Mouse (Mus musculus) intestine, embryonic 16.5 days (tissue): ENCODE results near the gene Slpi. TPM values are rescaled to one million over a fixed set of nuclear protein-coding genes. Genes with fewer than 3 reads are reported as not detected.
"Not testable (repeated sequence)": the region's sequence is repeated elsewhere in the genome, so short reads cannot be mapped to it uniquely, and the experiment has no call there.

Experiments
- ATAC-seq: fragments of 200-750 bp; cut with Nextera tagmentation; 2 replicates; pipeline ENCODE4 v1.8.0; 2017; ENCODE audit warnings: moderate TSS enrichment, moderate library complexity
- H3K27ac ChIP-seq: fragments of 300-500 bp; sonication (generic); 2 replicates; pipeline ENCODE4 v1.5.1; 2014; ENCODE audit warnings: mild to moderate bottlenecking, low read length
- H3K27me3 ChIP-seq: fragments of 300-500 bp; sonication (generic); replicated peaks from 2 replicates; pipeline ENCODE4 v1.6.1; 2014; ENCODE audit warnings: low read length, control low read depth, mixed read lengths; ENCODE audit not compliant: control insufficient read depth, insufficient read depth
- H3K36me3 ChIP-seq: fragments of 300-500 bp; sonication (generic); 2 replicates; pipeline ENCODE4 v1.6.1; 2014; ENCODE audit warnings: low read length, control low read depth; ENCODE audit not compliant: control insufficient read depth, insufficient read depth
- H3K4me1 ChIP-seq: fragments of 300-500 bp; sonication (generic); 2 replicates; pipeline ENCODE4 v1.6.1; 2014; ENCODE audit warnings: low read length, control low read depth, mixed read lengths; ENCODE audit not compliant: control insufficient read depth, insufficient read depth
- H3K4me2 ChIP-seq: fragments of 300-500 bp; sonication (generic); 2 replicates; pipeline ENCODE4 v1.6.1; 2014; ENCODE audit warnings: low read depth, low read length, control low read depth
- H3K4me3 ChIP-seq: fragments of 300-500 bp; sonication (generic); 2 replicates; pipeline ENCODE4 v1.5.1; 2014; ENCODE audit warnings: mild to moderate bottlenecking, low read length
- H3K9ac ChIP-seq: fragments of 300-500 bp; sonication (generic); 2 replicates; pipeline ENCODE4 v1.6.1; 2014; ENCODE audit warnings: low read depth, low read length
- H3K9me3 ChIP-seq: fragments of 300-500 bp; sonication (generic); 2 replicates; pipeline ENCODE4 v1.6.1; 2016; ENCODE audit warnings: low read length, control low read depth; ENCODE audit not compliant: control insufficient read depth
- WGBS: fragments of 180-500 bp; shearing (Covaris S2); extraction: QIAGEN DNeasy Blood & Tissue Kit; methylation state at CpG from one replicate; pipeline ENCODE4 v1.1.7; 2014; 5-methylcytosine and 5-hydroxymethylcytosine counted together
- polyA plus RNA-seq: library from polyadenylated mRNA; unstranded; fragments of >200 nt; fragmentation: Nextera tagmentation; extraction: Ambion mirVana; gene quantifications from 2 replicates; pipeline ENCODE4 v1.2.1, GENCODE M21; 2015

Gene Slpi
- polyA plus RNA-seq, 1 experiment from 2014 or later = 2.3 TPM

GRCm38 (mm10) chr2:164353356-164353755 lies 35.5 kb downstream of the Slpi start:
- no peak overlapping the region for H3K4me2 ChIP-seq
- WGBS = 85% methylated on average over 11 of the region's 11 CpGs
- no peaks in the 10 kb centered on the region for H3K27me3 ChIP-seq
- no peak overlapping the region for H3K4me3 ChIP-seq
- no peaks in the 10 kb centered on the region for H3K9me3 ChIP-seq
- ATAC-seq = no peak
- no peak overlapping the region for H3K27ac ChIP-seq
- no peaks in the 10 kb centered on the region for H3K4me1 ChIP-seq
- no peak overlapping the region for H3K9ac ChIP-seq
- no peaks in the 10 kb centered on the region for H3K36me3 ChIP-seq

- Histone ChIP-seq H3K9ac (no peak overlapping the region), H3K4me1 (no peaks in the 10 kb centered on the region), H3K9me3 (no peaks in the 10 kb centered on the region), H3K27ac (no peak overlapping the region), H3K4me3 (no peak overlapping the region), H3K4me2 (no peak overlapping the region), H3K36me3 (no peaks in the 10 kb centered on the region), H3K27me3 (no peaks in the 10 kb centered on the region)
- no peak for ATAC-seq
- 86% methylated on average over 3 of the region's 3 CpGs for WGBS
Observed at GRCm38 (mm10) chr2:164352697-164353096, 36.2 kb downstream of the Slpi start.

- WGBS = 88% methylated on average over 3 of the region's 3 CpGs
- Histone ChIP-seq H3K4me2 (no peak overlapping the region), H3K4me1 (no peaks in the 10 kb centered on the region), H3K36me3 (no peaks in the 10 kb centered on the region), H3K9ac (no peak overlapping the region), H3K27me3 (no peaks in the 10 kb centered on the region), H3K27ac (no peak overlapping the region), H3K4me3 (no peak overlapping the region), H3K9me3 (no peaks in the 10 kb centered on the region)
- ATAC-seq = no peak
Observed at GRCm38 (mm10) chr2:164348980-164349379, 39.9 kb downstream of the Slpi start.

- not testable (repeated sequence) for H3K9me3 ChIP-seq, H3K9ac ChIP-seq, H3K36me3 ChIP-seq, H3K27ac ChIP-seq, H3K4me2 ChIP-seq, H3K4me1 ChIP-seq, ATAC-seq, H3K27me3 ChIP-seq, H3K4me3 ChIP-seq
Observed at GRCm38 (mm10) chr2:164347697-164348096, 41.2 kb downstream of the Slpi start.

GRCm38 (mm10) chr2:164343732-164344131 lies 45.2 kb downstream of the Slpi start:
- not testable (repeated sequence) for H3K4me1 ChIP-seq, H3K9me3 ChIP-seq, H3K36me3 ChIP-seq, ATAC-seq, H3K27ac ChIP-seq, H3K4me3 ChIP-seq, H3K9ac ChIP-seq, H3K4me2 ChIP-seq, H3K27me3 ChIP-seq
- WGBS = 73% methylated on average over 1 of the region's 1 CpGs

- 73% methylated on average over 3 of the region's 3 CpGs for WGBS
- not testable (repeated sequence) for H3K9me3 ChIP-seq, H3K9ac ChIP-seq, H3K4me2 ChIP-seq, H3K36me3 ChIP-seq, ATAC-seq, H3K4me3 ChIP-seq, H3K27ac ChIP-seq, H3K27me3 ChIP-seq, H3K4me1 ChIP-seq
Observed at GRCm38 (mm10) chr2:164332440-164332839, 56.5 kb downstream of the Slpi start, which contains the start of gene Svs5. Gene Svs5, plus strand, starts transcription at chr2:164332740.

DNA sequence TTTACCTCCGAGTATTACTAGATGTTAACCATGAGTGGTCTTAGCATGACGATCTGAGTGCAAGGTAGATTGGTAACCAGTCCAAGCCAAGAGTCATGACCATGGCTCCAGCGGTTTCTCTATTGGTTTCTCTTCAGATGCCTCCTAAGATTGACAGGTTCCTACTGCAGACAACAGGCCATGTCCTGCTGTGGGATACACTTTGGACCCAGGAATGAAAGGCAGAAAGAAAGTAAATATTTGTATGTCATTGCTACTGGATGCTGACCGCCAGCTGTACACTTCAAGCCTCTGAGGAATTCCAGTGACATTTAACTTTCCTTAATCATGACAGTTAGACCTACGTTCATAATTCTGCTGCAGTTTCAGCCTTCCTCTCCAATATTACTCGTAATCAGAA lies 67.9 kb downstream of the Slpi start:
- Histone ChIP-seq H3K27ac (no peak overlapping the region), H3K9ac (no peak overlapping the region), H3K4me2 (no peak overlapping the region), H3K9me3 (no peaks in the 10 kb centered on the region), H3K4me1 (no peaks in the 10 kb centered on the region), H3K27me3 (no peaks in the 10 kb centered on the region), H3K36me3 (no peaks in the 10 kb centered on the region), H3K4me3 (no peak overlapping the region)
- ATAC-seq = no peak
- WGBS = 74% methylated on average over 6 of the region's 6 CpGs

DNA sequence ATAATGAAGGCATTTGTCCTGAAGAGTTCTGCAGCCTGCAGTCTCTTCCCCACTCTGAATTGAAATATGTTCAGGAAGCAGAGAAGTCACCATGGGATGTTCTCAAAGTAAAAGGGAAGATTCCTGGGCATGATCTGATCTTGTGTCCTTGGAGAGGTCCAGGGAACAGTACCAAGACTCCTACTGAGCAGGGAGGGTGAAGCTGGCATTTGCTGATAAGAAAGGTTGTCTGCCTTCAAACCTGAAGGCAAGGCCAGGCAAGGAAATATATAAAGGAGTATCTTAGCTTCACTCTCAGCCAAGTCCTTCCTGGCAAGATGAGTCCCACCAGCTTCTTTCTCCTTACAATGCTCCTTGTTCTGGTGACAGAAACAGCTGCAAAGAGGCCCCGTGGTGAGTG lies 72.4 kb downstream of the Slpi start, which contains the start of gene Svs6:
TSS of gene Svs6 (plus strand) at position 301 of the 400 bp plus-strand sequence.
- not testable (repeated sequence) for H3K27me3 ChIP-seq, H3K36me3 ChIP-seq, H3K4me2 ChIP-seq, ATAC-seq, H3K4me1 ChIP-seq, H3K27ac ChIP-seq, H3K9ac ChIP-seq, H3K9me3 ChIP-seq, H3K4me3 ChIP-seq
- WGBS = 68% methylated on average over 1 of the region's 1 CpGs

GRCm38 (mm10) chr2:164315460-164315859 lies 73.4 kb downstream of the Slpi start:
- not testable (repeated sequence) for H3K4me1 ChIP-seq, H3K9me3 ChIP-seq, H3K9ac ChIP-seq, H3K27ac ChIP-seq, H3K36me3 ChIP-seq, H3K4me3 ChIP-seq, ATAC-seq, H3K27me3 ChIP-seq, H3K4me2 ChIP-seq

DNA sequence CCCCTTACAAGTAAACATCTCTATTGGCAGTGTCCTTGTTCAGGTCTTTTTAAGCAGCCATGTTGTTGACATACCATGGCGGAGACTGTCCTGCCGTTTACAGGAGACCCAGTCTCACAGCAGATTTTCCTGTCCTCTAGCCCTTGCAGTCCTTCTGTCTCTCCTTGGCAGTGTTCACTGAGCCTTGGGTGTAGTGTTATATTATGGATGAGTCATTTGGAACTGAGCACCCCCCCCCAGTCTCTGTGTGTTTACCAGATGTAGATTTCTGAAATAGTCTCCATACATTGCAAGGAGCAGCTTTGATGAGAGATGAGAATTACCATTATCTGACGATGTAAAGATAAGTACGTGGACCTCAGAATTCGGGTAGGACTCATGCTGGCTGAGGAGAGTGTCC lies 76.3 kb downstream of the Slpi start:
- Histone ChIP-seq H3K4me2 (no peak overlapping the region), H3K36me3 (no peaks in the 10 kb centered on the region), H3K9me3 (no peaks in the 10 kb centered on the region), H3K9ac (no peak overlapping the region), H3K4me1 (no peaks in the 10 kb centered on the region), H3K27ac (no peak overlapping the region), H3K27me3 (no peaks in the 10 kb centered on the region), H3K4me3 (no peak overlapping the region)
- ATAC-seq = no peak
- WGBS = 77% methylated on average over 5 of the region's 5 CpGs
